In the genomic region with DNA sequence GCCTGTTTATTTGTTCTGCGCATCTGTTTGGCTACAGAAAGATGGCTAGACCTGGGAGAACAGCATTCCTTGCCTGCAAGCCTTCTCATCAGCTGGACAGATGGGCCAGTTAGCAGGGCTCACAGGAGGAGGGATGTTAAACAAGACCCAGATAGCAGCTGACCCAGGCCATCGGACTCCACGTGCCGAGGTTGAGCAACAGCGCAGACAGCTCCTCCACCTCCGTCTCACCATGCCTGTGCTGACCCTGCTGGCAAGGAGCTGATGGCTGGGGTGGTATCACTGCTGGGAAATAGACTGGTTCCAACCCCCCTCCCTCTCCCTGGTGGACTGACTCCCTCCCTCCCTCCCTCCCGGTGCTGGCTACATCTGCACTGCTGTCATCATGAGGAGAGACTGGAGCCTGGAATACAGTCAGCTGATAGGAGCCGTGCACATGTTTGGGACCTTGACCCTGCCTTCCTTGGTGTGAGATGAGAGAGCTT, we compare ENCODE assay signal across 8 mouse cellular contexts.
A peak's percentile ranks its signal among the peaks of the same experiment; 100 is the strongest.
DNase-seq lines count a peak whose midpoint lies in the region; ATAC-seq lines count a peak whose summit lies in the region.

No protein-coding gene starts in this region.

- H3K27me3 ChIP-seq in heart, embryonic 15.5 days: no peaks in the 10 kb centered on the region
- no peaks in the 10 kb centered on the region for H3K27me3 ChIP-seq in stomach, embryonic 16.5 days (ENCODE audit: control insufficient read depth, insufficient read depth, low read length)

- no peaks in the 10 kb centered on the region for H3K36me3 ChIP-seq in heart, embryonic 15.5 days
- no peaks in the 10 kb centered on the region for H3K36me3 ChIP-seq in stomach, embryonic 16.5 days (ENCODE audit: control insufficient read depth, insufficient read depth, low read length)

- H3K4me3 ChIP-seq in heart, embryonic 15.5 days: no peak overlapping the region
- H3K4me3 ChIP-seq in stomach, embryonic 16.5 days (replicated peaks; ENCODE audit: low read length): no peak overlapping the region

- no peak overlapping the region for H3K9ac ChIP-seq in heart, embryonic 15.5 days
- no peak overlapping the region for H3K9ac ChIP-seq in stomach, embryonic 16.5 days (ENCODE audit: low read length)

- H3K9me3 ChIP-seq in heart, embryonic 15.5 days (replicated peaks): no peaks in the 10 kb centered on the region
- H3K9me3 ChIP-seq in stomach, embryonic 16.5 days (replicated peaks; ENCODE audit: control insufficient read depth, low read length): no peaks in the 10 kb centered on the region

- WGBS in heart, embryonic 15.5 days: 27% methylated on average over 8 of the region's 8 CpGs
- 32% methylated on average over 8 of the region's 8 CpGs for WGBS in stomach, embryonic 16.5 days

- H3K4me1 ChIP-seq in heart, embryonic 15.5 days (replicated peaks): peaks cover 37% of the 10 kb centered on the region
- peaks cover 7% of the 10 kb centered on the region; the same call in 1 of the 2 replicates for H3K4me1 ChIP-seq in stomach, embryonic 16.5 days (ENCODE audit: control insufficient read depth, insufficient read depth, low read length)

- peak overlapping the region; percentile 16; the same call in 1 of the 2 replicates for H3K4me2 ChIP-seq in heart, embryonic 15.5 days
- H3K4me2 ChIP-seq in stomach, embryonic 16.5 days (ENCODE audit: low read depth, low read length): no peak overlapping the region

- H3K27ac ChIP-seq in heart, embryonic 15.5 days: peak overlapping the region; percentile 50
- no peak overlapping the region for H3K27ac ChIP-seq in stomach, embryonic 16.5 days (ENCODE audit: low read length)

- DNase-seq in adrenal gland, postnatal 10 days: peak; percentile 15
- DNase-seq in adrenal gland, adult 8-10 months: no peak
- DNase-seq in ovary, postnatal 36 days (ENCODE audit: low spot score): peak; percentile 43
- DNase-seq in ovary, postnatal 14 days (ENCODE audit: low spot score): no peak
- DNase-seq in frontal cortex, postnatal 25 days (ENCODE audit: low spot score in 2 of 2): no peak
- no peak for DNase-seq in thymus, postnatal 36 days

- peak; percentile 82 for ATAC-seq in heart, embryonic 15.5 days (replicated peaks; ENCODE audit: insufficient number of reproducible peaks, insufficient read depth, low FRiP score, low read depth)
- ATAC-seq in stomach, embryonic 16.5 days (ENCODE audit: insufficient read depth, low FRiP score): peak; percentile 37; the same call in 1 of the 2 replicates

Comparison
In these comparisons a context has a peak if more than half of its experiments do, and no peak if none do; other contexts are left out.
1. DNase-seq: peak in adrenal gland, postnatal 10 days (single experiment) and ovary, postnatal 36 days (single experiment); none in adrenal gland, adult 8-10 months (single experiment), ovary, postnatal 14 days (single experiment), frontal cortex, postnatal 25 days (0 of 2) and thymus, postnatal 36 days (0 of 2).